Mouse (Mus musculus): ENCODE results near the gene Corin.
A peak's percentile ranks its signal among the peaks of the same experiment; 100 is the strongest.

Corin gene

DNA sequence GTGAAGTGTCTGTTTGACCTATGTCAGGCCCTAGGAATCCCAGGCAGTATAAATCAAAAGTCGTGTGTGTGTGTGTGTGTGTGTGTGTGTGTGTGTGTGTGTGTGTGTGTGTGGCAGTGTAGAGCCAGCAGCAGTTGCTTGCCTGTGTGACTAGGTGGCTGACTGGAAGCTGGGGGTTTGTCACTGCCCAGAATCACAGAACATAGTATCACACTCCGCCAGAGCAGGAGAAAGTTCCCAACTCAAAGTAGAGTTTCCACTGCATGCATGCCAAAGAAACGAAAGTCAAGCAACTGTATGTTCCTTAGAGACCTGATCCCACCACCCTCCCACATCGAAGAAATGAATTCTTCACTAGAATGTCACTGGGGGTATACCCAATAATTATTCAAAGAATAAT lies 61.3 kb downstream of the Corin start:
- DNase-seq (ENCODE audit: low spot score): no peak

DNA sequence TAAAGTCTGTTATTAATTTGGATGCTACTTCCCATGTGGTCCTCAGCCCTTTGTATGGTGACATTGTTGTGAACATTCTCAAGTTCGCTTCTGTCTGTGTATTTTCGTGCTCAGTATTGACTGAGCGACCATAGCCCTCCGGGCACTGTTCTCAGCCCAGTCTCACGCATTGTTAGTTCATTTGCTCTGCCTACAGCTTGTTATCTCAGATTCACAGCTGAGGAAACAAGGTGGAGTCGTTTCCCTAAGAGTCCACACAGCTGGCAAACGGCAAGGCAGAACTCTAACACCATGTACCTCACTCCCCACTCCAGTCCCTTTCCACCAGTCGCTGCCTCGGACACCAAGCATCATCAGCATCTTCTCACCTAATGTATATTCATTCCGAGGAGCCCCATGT lies 63.1 kb downstream of the Corin start:
- DNase-seq (ENCODE audit: low spot score): no peak

DNA sequence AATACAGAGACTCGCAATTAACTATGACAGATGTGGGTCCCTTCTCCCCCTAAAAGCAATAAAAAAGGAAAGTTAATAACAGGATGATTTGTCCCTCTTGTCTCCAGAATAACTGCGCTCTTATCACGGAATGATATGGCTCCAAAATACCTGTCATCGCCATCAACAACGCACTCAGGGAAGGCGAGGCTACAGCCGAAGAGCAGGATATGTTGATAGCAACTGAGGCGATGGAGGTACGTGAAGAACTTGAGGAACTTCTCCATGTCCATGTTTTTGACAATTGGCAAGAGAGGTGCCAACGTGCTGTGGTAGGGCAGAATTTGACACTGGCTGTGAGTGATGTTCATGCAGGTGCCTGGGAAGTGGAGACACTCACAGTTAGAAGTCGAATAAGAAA lies 69.2 kb downstream of the Corin start:
- no peak for DNase-seq (ENCODE audit: low spot score)

DNA sequence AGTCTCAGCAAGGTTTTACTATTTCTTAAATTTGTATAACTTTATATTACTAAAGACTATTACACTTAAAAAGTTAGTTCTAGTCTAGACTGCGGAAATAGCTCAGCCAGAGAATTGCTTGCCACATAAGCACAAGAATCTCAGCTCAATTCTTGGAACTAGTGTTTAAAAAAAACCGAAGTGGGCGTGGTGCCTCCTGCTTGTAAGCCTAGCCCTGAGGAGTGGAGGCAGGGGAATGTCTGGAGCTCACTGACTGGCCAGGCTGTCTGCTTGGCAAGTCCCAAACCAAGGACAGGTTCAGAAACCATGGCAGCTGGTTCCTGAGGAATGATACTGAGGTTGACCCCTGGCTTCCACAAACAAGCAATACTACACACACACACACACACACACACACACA lies 72.4 kb downstream of the Corin start:
- no peak for DNase-seq (ENCODE audit: low spot score)

DNA sequence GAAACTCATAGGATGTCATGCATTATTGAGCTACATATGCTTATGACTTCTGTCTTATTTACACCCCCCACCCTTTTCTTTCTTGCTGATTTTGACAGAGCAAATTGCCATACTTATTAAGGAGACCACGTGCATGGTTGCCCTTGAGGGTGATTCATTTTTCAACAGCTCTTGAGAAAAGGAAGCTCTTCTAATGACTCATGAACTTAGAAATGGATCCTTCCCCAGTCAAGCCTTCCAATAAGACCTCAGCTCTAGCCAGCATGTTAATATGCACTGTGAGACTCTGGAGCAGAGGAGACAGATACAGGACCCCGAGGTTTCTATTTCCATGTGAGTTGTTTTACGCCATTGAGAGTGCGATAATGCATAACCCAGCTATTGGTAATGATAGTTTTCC lies 76.7 kb downstream of the Corin start:
- no peak for DNase-seq (ENCODE audit: low spot score)

DNA sequence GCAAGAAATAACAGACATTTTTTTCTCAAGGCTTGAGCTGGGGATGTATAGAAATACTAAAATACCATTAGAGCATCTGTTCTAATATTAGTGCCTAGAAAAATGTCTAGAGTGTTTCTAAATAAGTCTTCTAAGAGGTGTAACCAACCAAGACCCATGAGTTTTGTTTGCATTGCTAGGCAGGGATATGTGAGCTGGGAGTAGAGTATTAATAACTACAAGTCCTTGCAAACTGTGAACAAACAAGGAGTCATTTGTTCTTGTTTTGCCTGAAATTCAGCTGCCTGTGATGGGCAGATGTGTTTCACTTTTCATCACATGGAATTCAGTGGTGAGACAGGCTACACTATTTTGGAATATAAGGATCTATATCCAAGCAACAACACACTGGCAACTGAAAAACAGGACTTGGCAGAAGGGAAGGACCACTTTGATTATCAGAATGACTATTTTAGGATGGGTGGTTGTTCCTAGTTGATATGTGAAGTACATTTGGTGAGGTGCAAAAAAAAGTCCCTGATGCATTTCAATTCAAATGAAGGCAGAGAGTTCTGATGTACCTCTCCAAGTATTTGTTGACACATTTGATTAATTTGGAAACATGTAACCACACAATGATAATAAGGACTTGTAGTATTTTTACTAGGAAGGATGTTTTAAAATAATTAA lies 78.8 kb downstream of the Corin start:
- no peak for DNase-seq (ENCODE audit: low spot score)

DNA sequence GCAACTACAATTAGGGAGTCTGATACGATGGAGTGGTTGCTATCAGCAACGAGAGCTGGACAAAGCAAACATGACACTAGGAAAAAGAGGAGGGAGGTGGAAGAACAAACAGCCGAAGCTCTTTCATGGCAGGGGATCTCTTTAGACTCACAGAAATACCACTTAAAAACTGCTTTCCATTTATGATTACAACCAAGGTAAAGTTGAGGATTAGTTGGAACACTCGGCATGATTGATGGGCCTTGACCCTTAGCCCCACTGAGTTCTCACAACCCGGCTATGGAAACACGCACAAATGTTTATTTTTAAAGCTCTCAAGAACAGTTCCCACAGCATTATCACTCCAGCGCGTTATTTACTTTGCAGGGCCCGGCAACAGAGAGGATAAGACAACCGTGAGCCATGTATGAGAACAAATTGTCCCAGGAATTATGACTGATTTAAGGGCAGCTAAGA lies 92.4 kb downstream of the Corin start:
- DNase-seq (ENCODE audit: low spot score): no peak

DNA sequence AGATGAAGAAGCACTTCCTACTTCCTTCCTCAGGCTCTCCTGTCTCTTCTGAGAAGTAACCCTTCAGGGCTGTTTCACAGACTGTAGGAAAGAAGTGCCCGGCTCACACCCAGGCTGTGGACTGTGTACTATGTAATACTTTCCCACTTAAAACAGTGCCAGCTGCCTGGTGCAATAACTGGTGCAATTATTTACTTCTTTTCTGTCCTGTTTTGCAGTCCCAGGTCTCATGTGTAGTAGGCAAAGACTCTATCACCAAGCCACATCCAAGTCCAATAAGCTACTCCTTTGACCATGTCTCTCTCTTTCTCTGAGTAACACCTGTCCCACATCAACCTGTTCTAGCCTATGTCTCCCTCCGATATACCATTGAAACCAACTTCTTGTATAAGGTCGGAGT lies 93.4 kb downstream of the Corin start:
- no peak for DNase-seq (ENCODE audit: low spot score)

DNA sequence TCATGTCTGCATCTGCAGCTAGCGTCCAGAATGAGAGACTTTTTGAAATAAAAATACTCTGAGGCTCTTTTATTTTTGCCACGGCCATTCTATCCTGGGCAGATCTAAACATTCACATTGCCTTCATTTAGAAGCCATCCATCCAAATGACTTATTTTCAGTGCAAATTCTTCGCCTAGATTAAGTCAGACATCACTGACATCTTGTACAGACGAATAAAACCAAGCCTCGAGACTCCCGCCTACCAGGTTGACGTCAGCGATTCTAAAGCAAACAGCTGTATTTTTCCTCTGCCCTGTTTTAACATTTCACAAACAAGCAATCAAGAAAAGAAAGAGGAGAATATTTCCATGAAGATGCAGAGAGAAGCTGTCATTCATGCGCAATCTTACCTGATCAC lies 100.9 kb downstream of the Corin start:
- no peak for DNase-seq (ENCODE audit: low spot score)

DNA sequence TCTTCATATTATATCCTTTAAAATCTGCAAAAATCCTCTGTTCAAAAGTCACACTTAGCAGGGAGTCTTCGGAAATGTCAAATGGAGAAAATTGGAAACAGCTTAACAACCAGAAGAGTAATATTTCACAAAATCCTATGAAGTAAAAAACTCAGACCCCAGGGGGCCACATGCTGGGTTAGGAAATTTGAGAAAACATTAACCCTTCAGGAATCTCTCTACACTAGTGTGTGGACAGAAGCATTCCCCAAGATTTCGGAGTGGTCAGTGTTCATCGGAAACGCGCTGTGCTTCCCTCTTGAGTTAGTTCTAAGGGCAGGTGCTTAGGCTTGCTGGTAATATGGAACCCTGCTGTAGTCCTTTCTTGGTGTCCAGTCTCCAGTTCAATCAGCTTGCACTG lies 101.4 kb downstream of the Corin start:
- DNase-seq (ENCODE audit: low spot score): no peak

DNA sequence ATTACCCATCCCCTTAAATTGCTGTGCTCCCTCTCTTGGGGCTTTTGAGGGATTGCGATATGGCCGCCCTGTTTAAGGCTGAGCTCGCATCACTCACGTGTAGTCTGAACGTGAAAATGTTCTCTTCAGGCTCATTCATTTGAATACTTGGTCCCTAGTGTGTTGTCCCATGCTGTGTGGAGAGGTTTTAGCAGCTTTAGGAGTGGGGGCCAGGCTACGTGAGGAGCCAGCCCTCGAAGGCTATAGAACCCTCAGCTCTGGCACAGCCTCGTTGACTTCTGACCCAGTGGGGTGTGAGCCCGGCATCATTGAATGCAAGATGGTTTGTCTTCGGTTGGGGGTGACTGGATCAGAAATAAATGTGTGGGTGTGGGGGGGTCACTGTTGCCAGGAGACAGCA lies 102.5 kb downstream of the Corin start:
- DNase-seq (ENCODE audit: low spot score): no peak

DNA sequence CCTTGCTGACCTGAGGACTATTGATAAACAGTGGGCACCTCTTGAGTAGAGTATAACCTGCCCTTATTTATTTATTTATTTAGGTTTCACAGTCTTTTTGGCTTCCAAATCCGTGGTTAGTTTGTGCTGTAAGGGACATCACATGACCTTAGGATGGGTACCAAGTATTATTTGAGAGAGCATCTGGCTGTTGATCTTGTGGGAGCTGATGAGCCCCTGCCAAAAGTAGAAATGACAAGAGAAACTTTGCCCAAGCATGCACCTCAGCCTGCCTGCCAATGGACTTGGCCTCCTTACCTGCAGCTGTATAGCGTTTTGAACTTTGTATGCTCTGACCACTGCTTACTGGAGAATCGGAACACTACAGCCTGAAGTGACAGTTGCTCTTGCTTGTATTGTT lies 103.0 kb downstream of the Corin start:
- no peak for DNase-seq (ENCODE audit: low spot score)

DNA sequence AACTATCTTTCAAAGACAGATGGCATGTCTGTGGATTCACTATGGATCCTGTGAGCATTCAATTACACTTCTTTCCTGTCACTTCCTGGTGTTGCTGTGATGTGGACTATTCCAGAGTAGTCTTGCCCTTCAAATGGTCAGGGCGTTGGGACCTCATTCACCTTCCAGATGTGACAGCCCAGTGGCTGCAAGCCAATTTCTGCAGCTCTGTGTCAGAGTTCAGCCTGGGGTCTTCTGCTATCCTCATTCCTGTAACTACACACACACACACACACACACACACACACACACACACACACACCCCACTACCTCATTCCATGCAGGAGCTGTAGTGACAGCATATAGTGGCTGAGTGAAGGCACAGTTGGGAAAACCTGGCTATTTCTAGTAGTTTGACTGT lies 122.1 kb downstream of the Corin start:
- no peak for DNase-seq (ENCODE audit: low spot score)

DNA sequence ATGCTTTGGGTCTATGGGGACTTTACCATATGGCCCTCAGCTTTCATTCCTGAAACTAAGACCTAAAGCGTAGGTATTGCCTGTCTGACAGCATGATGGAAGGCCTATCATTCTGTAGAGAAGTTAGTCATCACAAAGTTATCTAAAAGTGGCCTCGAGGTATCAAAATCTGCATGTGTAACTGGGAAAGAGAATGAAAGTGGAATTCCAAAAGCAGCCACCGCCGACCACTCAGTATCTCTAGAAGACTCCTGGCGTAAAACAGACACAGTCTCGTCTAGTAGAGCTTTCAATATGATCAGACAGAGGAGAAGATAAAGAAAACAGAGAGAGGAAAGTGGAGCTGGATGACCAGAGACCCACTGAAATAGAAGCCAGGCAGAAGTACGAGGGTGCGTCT lies 123.7 kb downstream of the Corin start:
- no peak for DNase-seq (ENCODE audit: low spot score)

DNA sequence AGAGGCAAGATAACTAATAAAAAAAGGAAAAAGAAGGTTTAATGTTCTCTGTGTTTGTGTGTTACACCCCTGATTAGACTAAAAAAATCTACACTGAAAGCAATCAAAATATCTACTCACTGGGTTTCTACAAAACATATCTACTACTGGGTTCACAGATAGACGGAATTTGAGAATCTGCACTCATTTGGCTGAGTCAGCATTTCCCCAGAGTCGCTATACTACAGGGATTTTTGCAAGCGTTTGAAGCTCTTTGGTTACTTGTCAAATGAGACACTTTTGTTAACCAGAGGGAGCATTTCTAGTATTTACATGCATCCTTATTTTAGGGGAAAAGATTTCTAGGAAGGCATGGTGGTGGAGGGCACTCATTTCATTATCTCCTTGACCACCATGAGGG lies 136.3 kb downstream of the Corin start:
- no peak for DNase-seq (ENCODE audit: low spot score)

DNA sequence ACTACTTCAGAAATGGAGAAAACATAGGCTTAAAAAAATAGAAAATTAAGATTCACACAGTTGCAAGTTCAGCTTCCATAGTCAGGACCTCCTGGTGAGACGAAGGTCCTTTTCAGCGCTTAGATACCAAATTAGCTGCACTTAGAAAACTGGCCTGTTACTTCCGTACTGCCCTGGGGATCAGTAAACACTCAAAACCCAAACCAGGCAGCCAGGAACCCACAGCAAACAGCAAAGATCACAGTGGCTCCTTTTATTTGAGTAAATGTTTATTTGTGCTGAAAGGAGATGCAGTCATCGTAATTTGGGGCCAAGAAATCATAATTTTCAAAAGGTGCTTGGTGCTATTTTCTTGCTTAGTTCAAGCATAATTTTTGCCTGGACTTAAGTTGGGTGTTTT lies 138.5 kb downstream of the Corin start:
- no peak for DNase-seq (ENCODE audit: low spot score)

DNA sequence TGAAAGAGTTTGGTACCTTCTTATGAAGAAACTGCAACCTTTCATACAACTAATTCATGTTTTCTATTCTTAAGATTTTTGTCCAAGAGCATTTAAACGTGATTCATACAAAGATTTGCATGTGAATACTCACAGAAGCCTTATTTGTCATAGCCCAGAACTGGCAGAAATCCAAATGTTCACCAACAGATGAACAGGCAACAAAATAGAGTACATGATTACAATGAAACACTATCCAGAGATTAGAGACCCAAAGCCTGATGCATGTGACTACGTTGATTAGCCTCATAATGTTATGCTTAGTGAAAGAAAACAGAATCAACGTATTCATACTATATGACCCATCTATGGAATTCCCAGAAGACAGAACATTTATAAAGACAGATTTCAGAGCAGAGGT lies 140.4 kb downstream of the Corin start:
- DNase-seq (ENCODE audit: low spot score): no peak

DNA sequence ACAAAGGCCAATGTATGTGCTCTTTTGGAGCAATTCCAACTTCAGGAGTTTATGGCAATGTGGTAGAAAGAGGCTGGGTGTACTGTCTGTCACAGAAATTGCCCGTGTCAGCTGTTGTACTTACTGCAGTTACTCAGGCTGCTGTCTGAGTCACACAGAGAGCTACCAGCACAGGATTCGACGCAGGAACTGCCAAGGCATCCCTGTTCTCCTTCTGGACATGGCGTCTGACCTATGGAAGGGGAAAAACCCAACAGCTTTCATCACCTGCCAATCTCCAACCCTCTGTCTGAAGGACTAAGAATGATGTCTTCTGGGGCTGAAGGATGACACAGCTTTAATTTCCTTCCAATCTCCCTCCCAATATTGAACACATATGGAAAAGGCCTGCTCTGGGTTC lies 150.5 kb downstream of the Corin start:
- peak; percentile 60 for DNase-seq (ENCODE audit: low spot score)

DNA sequence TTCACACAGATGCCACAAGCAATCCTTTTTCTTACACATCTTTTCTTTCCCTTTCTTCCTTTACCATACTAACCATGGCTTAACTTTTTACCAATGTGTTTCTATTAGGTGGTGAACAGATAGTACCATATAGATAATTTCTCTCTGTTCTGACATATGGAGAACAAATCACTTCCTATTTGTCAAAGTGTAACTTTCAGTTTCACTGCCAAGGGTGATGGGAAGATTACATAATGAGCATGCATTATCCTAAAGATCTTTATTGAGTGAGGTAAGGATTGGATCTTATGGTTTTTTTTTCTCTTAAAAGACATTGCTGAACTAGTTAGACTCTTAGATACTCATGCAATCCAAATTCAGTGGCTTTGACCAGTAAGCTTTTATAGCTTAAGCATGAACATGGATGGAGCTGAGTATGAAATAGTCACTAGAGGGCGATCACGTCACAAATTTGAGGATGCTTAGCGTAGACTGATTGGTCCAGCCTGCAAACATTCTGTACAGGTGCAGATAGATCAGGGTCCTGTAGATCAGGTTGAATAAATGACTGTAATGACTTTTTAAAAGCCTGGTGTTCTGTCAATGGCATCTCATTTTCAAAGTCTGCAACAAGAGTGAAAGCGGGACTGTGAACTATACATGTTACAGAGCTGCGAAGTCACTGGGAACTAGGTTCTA lies 154.1 kb downstream of the Corin start:
- DNase-seq (ENCODE audit: low spot score): peak; percentile 64

DNA sequence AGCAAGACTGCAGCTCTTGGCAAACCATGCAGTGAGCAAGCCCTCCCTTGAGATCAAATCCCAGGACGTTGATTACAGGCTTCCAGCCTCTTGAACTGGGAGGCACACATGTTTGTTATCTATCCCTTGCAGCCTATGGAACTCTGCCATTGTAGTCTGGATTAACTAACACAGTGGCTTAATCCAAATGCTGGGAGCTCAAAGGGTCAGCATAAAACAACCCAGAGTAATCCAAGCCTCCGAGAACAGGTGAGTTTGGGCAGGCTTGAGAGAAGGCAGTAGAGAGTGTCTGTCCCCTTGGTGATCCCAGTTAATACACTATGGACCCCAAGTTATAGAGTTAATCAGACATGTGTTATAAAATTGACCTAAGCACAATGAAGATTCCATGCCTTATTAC lies 155.7 kb downstream of the Corin start:
- DNase-seq (ENCODE audit: low spot score): no peak

DNA sequence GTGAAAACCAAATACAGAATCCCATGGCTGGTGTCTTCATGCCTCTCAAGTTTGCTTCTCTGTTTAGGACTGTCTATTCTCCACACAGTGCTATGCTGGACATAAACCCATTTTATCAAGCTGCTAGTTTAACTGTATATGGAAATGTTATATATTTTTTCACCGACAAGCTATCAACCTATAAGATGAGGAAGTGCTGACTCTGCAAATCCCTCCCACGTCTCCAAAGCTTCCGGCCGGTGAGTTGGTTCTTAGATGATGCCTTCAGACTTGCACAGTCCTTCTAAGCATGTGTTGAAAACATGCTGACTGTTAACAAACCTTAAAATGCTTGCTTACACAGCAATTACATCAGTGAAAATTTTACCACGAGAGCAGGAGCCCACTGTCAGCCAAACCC lies 168.4 kb downstream of the Corin start:
- DNase-seq (ENCODE audit: low spot score): no peak

DNA sequence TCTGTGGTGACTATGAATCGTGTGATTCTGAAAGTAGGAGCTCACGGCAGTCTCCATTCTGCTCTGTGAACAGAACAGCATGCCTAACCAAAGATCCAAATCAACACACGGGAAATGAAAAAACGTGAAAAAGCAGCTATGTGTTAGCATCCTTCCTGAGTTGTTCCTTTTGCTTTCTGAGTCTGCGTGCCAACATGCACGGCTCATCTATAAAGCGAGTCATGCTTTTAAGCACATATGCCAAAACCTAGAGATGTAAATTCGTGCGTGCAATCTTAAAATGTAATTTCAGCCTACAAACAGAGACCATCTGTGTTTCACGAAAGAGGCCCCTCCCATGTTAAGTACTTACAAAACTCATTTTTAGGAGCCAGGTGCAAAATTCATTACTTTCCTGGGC lies 171.4 kb downstream of the Corin start:
- no peak for DNase-seq (ENCODE audit: low spot score)

DNA sequence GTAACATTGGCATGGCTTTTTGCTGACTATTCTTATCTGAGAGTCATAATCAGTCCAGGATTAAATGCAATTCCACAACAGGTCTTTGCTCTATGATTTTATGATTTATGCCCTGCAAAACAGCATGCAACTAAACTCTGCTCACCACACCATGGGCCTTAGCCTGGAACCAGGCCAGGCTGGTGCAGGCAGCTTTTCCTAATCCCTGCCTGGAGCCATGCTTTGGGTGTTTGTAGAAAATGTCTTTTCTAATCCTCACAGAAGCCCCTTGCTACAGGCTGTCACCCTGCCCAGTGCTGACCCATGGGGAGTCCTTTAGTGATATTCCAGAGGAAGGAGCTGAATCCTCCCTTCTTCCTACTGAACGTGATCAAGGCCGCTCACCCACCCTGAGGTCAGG lies 173.1 kb downstream of the Corin start:
- no peak for DNase-seq (ENCODE audit: low spot score)

DNA sequence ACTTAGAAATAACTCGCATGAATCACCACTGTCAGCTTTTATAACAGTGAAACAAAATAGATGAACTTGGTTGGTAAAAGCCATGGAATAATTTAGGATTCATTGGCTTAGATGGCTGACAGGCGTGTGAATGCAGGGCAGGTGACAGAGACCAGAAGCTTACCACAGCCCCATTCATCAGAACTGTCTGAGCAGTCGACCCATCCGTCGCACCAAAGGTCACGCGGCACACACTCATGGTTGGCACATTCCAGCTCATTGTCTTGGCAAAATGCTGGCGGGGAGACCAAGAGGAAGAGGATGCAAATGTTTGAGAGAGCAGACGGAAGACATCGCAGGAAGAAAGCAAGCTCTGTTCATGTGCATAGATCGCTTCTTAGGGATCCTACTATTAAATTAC lies 173.6 kb downstream of the Corin start:
- DNase-seq (ENCODE audit: low spot score): no peak
